Mouse (Mus musculus) liver, adult 2 months (tissue): ENCODE data around the gene Epha3.

Experiments
- CTCF ChIP-seq: fragments of 200-500 bp; IDR thresholded peaks from 2 replicates; pipeline ENCODE4 v1.5.1; 2011; ENCODE audit warnings: low read depth, low read length, control low read depth
- POLR2A ChIP-seq: fragments of 200-500 bp; IDR thresholded peaks from 2 replicates; pipeline ENCODE4 v1.6.1; 2011; ENCODE audit warnings: low read length, control low read depth; ENCODE audit not compliant: insufficient read depth; ENCODE audit errors: extremely low read depth

DNA sequence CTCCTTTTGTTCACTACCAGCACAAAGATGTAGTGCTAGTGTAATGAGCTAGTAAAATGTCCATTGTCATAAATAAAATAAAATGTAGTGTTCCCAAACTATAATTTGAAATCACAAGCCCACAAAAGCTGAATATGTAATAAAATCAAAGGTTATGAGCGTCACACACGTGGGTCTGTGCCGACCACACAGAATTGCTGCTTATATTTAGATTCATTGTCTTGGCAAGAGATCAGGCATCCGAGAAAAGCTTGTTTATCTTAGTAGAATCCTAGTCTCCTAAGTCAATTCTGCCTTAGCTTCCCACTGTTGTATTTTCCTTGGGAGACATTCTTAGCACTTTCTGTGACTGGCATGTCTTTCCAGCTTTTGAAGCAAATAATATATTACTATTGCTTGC is 294.2 kb downstream of the Epha3 start:
- no peak for TF ChIP-seq CTCF
- TF ChIP-seq POLR2A: no peak
